Mouse (Mus musculus): ENCODE data around the gene Gm11627.

- TF ChIP-seq EP300 (IDR thresholded peaks at IDR 0.05; ENCODE audit: insufficient read depth, low read depth, low read length) (no peak), CTCF (IDR thresholded peaks at IDR 0.05) (no peak), POLR2A (IDR thresholded peaks at IDR 0.05; ENCODE audit: insufficient read depth, low read depth, low read length) (no peak)
Measured at GRCm38 (mm10) chr11:102541471-102541870, 37.8 kb downstream of the Gm11627 start.

All from heart, adult 2 months (tissue).